Mouse (Mus musculus) left cerebral cortex, adult 8-10 months (tissue): ENCODE measurements around the gene Zkscan4. TPM values are rescaled to one million over a fixed set of nuclear protein-coding genes. Genes with fewer than 3 reads are reported as not detected.

Experiments used
- DNase-seq, 2 experiments: peaks; one replicate each; pipeline ENCODE4 v3.0.0; 2022; ENCODE audit warnings: low spot score in 2 of 2
- microRNA-seq, 2 experiments: library from miRNA; unstranded; fragments of <30 nt; microRNA quantifications; one replicate each; pipeline ENCODE4 v1.2.0; 2022
- total RNA-seq, 4 experiments: library from RNA; stranded (reverse); gene quantifications; 2 replicates each; pipeline ENCODE4 v1.2.4; 2022

Gene Zkscan4
- total RNA-seq, 4 experiments from 2014 or later: 5.1 to 6.2 (median 5.8) TPM

DNA sequence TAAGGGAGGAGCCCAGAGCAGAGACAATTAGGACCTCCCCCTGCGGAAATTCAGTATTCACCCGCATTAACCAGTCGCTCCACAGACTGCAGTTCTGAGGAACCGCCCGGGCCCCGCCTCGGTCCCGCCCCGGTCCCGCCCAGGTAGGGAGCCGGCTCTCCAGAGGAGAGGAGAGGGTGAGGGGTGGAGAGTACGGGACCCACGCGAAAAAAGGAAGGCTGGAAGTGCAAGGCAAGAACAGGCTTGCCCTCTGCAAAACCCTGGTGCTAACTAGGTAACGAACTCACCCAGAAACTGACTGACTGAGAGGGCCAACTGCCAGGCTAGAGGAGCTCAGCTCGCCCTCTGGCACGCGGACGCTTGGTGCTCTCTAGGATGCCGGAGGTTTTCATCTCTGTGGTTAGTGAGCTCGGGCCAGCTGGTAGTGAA, 27.5 kb downstream of the Zkscan4 start:
- DNase-seq: peak; percentile 60 to 66

DNA sequence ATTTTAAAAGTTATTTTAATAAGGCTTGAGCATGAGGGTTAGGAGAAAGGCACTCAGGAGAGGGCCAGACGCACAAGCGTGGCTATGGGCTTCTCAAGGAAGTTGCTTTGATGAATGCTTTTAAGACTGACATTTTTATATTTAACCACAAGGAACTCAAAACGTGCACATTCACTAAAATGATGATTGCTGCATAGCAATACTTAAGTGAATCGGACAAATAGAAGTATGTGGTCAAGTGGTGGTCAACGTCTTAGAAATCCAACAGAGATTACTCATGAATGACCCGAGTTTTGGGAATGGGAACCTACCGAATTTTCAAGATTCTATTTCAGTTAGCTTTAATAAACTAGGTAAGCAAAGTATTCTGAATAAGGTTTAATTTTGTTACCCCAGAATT, 51.4 kb downstream of the Zkscan4 start:
- no peak for DNase-seq

GRCm38 (mm10) chr13:21530781-21531201, 52.1 kb downstream of the Zkscan4 start, which contains the start of gene Zkscan8:
Gene Zkscan8 (minus strand): TSS chr13:21531120.
- DNase-seq: peak; percentile 68 to 77

Small RNA genes lying within 50 kb of the gene (microRNA-seq; reads per million reads assigned to microRNA genes)
- gene Mir1896: 0 to 0.44 reads per million in 2 experiments

Other genes starting within 250 kb of the Zkscan4 start
- gene Gpx5, start 186.2 kb upstream of the Zkscan4 start, total RNA-seq: not detected
- gene Gpx6, start 166.8 kb upstream of the Zkscan4 start, total RNA-seq: 1 to 10 TPM in 1 of 4 experiments, under 1 TPM in 3; 0.28 to 1.4 (median 0.59) TPM
- gene Olfr1367, start 132.0 kb upstream of the Zkscan4 start, total RNA-seq: not detected
- gene Zscan12, start 116.1 kb upstream of the Zkscan4 start, total RNA-seq: 1 to 10 TPM; 6.7 to 8.8 (median 7.8) TPM
- gene Zkscan3, start 76.2 kb upstream of the Zkscan4 start, total RNA-seq: 10 to 100 TPM; 31.7 to 41.8 (median 35.8) TPM
- gene Pgbd1, start 37.8 kb upstream of the Zkscan4 start, total RNA-seq: 1 to 10 TPM; 1.4 to 1.9 (median 1.6) TPM
- gene Zscan26, start 25.2 kb upstream of the Zkscan4 start, total RNA-seq: 10 to 100 TPM; 52.1 to 59.4 (median 55.5) TPM
- 1 to 10 TPM in 2 of 4 experiments, under 1 TPM in 2; 0.59 to 1.5 (median 0.84) TPM for gene Nkapl, start 10.4 kb upstream of the Zkscan4 start, total RNA-seq
- not detected for gene Gm10065, start 534 bp downstream of the Zkscan4 start, total RNA-seq
- gene AK157302, start 16.3 kb downstream of the Zkscan4 start, total RNA-seq: 10 to 100 TPM; 15.4 to 22.7 (median 19.3) TPM
- 10 to 100 TPM; 39.0 to 60.7 (median 52.2) TPM for gene Gm11273, start 22.5 kb downstream of the Zkscan4 start, total RNA-seq
- 10 to 100 TPM; 16.2 to 16.5 (median 16.3) TPM for gene Zkscan8, start 52.2 kb downstream of the Zkscan4 start, total RNA-seq
- gene Olfr1366, start 63.9 kb downstream of the Zkscan4 start, total RNA-seq: not detected
- gene Olfr1535, start 81.0 kb downstream of the Zkscan4 start, total RNA-seq: not detected
- gene Olfr1364, start 102.9 kb downstream of the Zkscan4 start, total RNA-seq: not detected
- not detected for gene Olfr1362, start 135.1 kb downstream of the Zkscan4 start, total RNA-seq
- gene Olfr11, start 163.6 kb downstream of the Zkscan4 start, total RNA-seq: not detected
- gene Olfr1361, start 184.5 kb downstream of the Zkscan4 start, total RNA-seq: not detected
- not detected for gene Olfr1360, start 198.5 kb downstream of the Zkscan4 start, total RNA-seq
- not detected for gene Olfr1359, start 219.2 kb downstream of the Zkscan4 start, total RNA-seq
- gene Hist1h2bl, start 237.2 kb downstream of the Zkscan4 start, total RNA-seq: 10 to 100 TPM; 16.0 to 30.4 (median 22.3) TPM
- 10 to 100 TPM in 3 of 4 experiments, not detected in 1; 16.4 to 24.8 (median 22.3) TPM for gene Hist1h2ai, start 237.5 kb downstream of the Zkscan4 start, total RNA-seq
- 10 to 100 TPM; 40.8 to 60.6 (median 44.2) TPM for gene Hist1h3h, start 238.8 kb downstream of the Zkscan4 start, total RNA-seq
- gene Hist1h2bm, start 243.1 kb downstream of the Zkscan4 start, total RNA-seq: 1 to 10 TPM; 2.5 to 5.9 (median 4.5) TPM